Mouse (Mus musculus): ENCODE results near the gene Daam1.

DNA sequence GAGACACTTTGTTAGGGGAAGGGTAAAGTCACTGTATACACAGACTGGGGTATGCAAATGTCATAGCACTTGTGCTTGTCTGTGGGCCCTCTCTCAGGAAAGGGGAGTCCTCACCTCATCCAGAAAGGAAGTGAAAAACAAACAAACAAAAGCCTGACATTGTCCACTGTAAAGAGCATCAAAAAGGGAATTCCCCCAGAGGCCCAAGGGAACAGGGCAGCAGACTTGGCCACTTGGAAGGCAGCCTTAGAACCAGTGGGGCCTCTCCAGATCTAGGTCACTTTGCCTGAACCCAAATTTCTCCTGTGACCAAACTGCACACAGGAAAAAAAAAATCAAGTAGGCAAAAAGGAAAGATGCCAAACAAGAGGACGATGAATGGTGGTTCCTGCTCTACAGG is 170.9 kb downstream of the Daam1 start:
- no peak for TF ChIP-seq CTCF (conservative IDR thresholded peaks at IDR 0.05; ENCODE audit: low read length)
- no peak for TF ChIP-seq POU5F1 (IDR thresholded peaks at IDR 0.05; ENCODE audit: borderline replicate concordance, low read length)
